Mouse (Mus musculus): ENCODE measurements around the gene Pex5. TPM values are rescaled to one million over a fixed set of nuclear protein-coding genes. Genes with fewer than 3 reads are reported as not detected.

The Pex5 gene
- total RNA-seq, 2 experiments from 2014 or later = 18.9 to 20.7 TPM

GRCm38 (mm10) chr6:124374683-124375082, 40.2 kb downstream of the Pex5 start:
- ATAC-seq (replicated peaks; ENCODE audit: poor library complexity) = no peak

- ATAC-seq (replicated peaks; ENCODE audit: poor library complexity) = peak; percentile 30
Observed at GRCm38 (mm10) chr6:124373584-124374206, 41.2 kb downstream of the Pex5 start.

- ATAC-seq (replicated peaks; ENCODE audit: poor library complexity) = peak; percentile 90
Observed at GRCm38 (mm10) chr6:124364328-124364727, 50.5 kb downstream of the Pex5 start.

- ATAC-seq (replicated peaks; ENCODE audit: poor library complexity) = 0 out of 2 replicates have a peak, but pooled peaks have one; percentile 47
Observed at GRCm38 (mm10) chr6:124360549-124360948, 54.3 kb downstream of the Pex5 start.

- ATAC-seq (replicated peaks; ENCODE audit: poor library complexity) = peak; percentile 73
Observed at GRCm38 (mm10) chr6:124358953-124359352, 55.9 kb downstream of the Pex5 start.

- 0 out of 2 replicates have a peak, but pooled peaks have one; percentile 26 for ATAC-seq (replicated peaks; ENCODE audit: poor library complexity)
Observed at GRCm38 (mm10) chr6:124353246-124353645, 61.6 kb downstream of the Pex5 start.

Other genes with a start within 250 kb of the Pex5 start
- not detected in 2 replicates for gene Vmn2r27, start 183.2 kb downstream of the Pex5 start, total RNA-seq (2015)
- not detected in 2 replicates for gene Vmn2r27, start 183.2 kb downstream of the Pex5 start, total RNA-seq (2017)
- gene Cd163, start 110.4 kb downstream of the Pex5 start, total RNA-seq (2015) = 0.76 and 0.86 TPM in 2 replicates
- gene Cd163, start 110.4 kb downstream of the Pex5 start, total RNA-seq (2017) = 2.7 TPM in 2 replicates
- 5.1 and 8.7 TPM in 2 replicates for gene Clstn3, start 49.7 kb upstream of the Pex5 start, total RNA-seq (2015)
- gene Clstn3, start 49.7 kb upstream of the Pex5 start, total RNA-seq (2017) = 6.8 and 10.4 TPM in 2 replicates
- gene C1rl, start 78.0 kb upstream of the Pex5 start, total RNA-seq (2015) = 3.3 and 3.5 TPM in 2 replicates
- 5.6 and 6.8 TPM in 2 replicates for gene C1rl, start 78.0 kb upstream of the Pex5 start, total RNA-seq (2017)
- gene C1ra, start 97.3 kb upstream of the Pex5 start, total RNA-seq (2015) = 2.8 and 3.3 TPM in 2 replicates
- 3.5 and 4.0 TPM in 2 replicates for gene C1ra, start 97.3 kb upstream of the Pex5 start, total RNA-seq (2017)
- gene C1s1, start 127.3 kb upstream of the Pex5 start, total RNA-seq (2015) = not detected in 2 replicates
- not detected in 2 replicates for gene C1s1, start 127.3 kb upstream of the Pex5 start, total RNA-seq (2017)
- not detected in 2 replicates for gene C1rb, start 155.2 kb upstream of the Pex5 start, total RNA-seq (2015)
- not detected in 2 replicates for gene C1rb, start 155.2 kb upstream of the Pex5 start, total RNA-seq (2017)
- gene C1s2, start 221.0 kb upstream of the Pex5 start, total RNA-seq (2015) = not detected in 2 replicates
- gene C1s2, start 221.0 kb upstream of the Pex5 start, total RNA-seq (2017) = not detected in 2 replicates
- 38.4 and 40.7 TPM in 2 replicates for gene Lpcat3, start 248.0 kb upstream of the Pex5 start, total RNA-seq (2015)
- 27.8 and 28.8 TPM in 2 replicates for gene Lpcat3, start 248.0 kb upstream of the Pex5 start, total RNA-seq (2017)

All from megakaryocyte progenitor cell, adult 5-6 weeks (primary cell).